Mouse (Mus musculus) ovary, adult 18-20 months (tissue): ENCODE measurements around the gene Itga2.

Experiments
- DNase-seq: peaks from one replicate; pipeline ENCODE4 v3.0.0; 2022; ENCODE audit warnings: low spot score, mixed read lengths

Itga2 gene

DNA sequence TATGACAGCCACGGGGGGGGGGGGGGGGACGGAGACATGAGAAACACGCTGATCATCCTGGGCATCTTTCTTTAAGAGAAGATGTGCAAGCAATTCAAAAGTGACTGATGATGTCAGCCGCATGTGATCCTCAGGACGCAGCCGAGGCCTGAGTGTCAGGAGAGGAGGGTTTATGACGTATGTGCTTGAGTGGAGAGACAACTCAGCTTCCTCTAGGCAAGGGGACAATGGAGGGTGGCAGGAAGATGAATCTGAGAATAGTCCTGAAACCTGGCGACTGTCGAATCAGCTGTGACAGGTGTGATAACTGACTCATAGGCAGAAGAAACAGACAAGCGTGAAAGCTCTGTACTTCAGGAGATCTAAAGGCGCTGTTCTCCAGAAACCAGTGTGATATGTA, 53.2 kb downstream of the Itga2 start:
- DNase-seq = no peak

DNA sequence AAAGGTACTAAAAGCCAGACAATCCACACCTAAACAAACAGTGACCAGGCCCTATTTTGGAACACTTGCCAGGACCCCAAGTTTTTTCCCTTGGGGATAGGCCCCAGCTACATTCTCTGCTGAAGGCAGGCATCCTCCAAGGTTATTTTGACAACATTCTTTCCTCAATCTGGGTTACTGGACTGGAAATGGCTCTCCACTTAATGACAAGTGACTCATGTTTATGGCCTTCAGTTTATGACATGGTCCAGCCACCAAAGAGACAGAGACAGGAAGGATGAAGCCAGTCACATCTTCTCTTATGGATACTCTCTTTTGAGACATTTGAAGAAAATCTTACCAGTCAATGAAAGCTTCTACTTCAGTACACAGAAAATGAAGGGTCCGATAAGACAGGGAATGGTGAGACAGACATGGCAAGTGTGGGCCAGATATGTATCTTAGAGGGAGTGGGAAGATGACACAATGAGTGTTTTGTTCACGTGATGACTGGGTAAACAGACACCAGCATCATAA, 55.8 kb downstream of the Itga2 start:
- no peak for DNase-seq

DNA sequence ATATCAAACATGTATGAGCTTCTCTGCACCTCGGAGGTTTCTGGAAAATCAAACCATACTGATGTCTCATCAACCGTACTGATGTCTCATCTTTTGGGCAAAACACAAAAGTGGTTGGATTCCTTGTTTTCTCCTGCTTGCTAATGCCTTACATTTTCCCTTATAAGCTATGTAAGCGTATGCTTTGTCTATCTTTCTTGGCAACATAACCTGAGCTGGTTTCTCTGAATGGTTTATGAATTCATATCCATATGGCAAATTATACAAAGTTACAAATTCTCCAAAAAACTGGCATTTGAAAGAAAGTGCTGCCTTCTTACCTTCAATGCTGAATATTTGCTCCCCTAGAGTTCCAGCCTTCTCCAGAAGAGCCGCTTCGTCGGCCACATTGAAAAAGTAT, 57.2 kb downstream of the Itga2 start:
- DNase-seq = no peak

DNA sequence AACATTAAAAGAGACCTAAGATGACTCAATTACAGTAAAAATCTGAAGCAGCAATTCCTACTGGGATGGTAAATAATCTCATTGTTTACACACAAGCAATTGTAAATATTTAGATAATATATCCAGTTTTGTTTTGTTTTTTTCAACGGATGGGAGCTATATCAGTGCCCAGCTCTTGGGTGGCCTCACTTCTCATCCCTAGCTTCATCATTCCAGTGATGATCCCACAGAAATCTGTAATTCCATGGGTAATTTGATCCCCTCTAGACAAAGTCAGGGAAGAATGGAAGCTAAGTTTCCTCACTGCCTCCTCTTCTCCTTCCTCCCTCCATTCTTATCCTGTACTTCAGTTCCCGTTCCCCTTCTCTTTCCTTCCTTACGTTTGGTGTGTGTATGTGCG, 74.4 kb downstream of the Itga2 start:
- DNase-seq = no peak

DNA sequence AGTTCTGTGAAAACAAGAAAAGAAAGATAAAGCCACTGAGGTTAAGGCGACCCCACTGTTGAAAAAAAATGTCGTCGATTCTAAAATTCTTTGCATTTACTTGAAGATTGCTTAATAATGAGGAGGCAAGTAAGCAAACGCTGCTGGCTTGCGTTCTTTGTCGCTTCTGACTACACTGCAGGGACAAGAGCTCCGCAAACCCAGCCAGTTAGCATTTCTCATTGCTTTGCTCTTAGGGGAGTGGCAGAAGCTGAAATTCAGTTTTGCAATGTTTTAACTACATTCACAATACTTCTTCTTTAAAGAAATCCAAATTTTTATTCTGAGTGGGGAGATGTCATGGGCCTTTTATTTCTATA, 75.7 kb downstream of the Itga2 start:
- DNase-seq = no peak

DNA sequence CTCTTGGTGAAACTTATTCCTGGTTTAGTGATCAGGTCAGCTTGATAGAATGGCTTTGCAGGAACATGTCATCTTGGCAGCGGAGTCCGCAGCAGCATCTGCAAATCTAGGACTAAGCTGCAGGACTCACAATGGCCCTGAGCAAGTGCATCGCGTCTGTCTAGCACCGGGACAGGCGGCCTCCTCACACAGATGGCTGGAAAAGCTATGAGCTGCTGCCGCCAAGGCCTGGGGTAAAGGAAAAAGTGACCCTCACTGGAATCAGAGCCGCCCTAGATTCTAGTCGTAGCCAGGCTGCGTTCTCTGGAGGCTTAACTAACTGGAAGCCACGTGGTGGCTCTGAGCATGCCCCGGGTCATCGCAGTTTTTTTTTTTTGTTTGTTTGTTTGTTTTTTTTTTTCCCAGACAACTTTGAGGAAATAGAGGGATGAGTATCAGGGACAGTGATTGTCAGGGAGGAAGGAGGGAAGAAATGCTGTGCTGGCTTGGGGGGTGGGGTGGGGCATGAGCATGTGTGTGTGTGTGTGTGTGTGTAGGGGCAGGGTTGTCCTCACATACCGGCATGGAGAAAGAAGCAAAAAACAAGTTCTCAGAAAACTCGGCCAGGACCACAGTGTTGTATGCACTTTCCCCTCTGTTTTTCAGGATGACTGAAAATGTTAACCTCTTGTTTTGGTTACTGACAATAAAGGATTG, 76.2 kb downstream of the Itga2 start:
- DNase-seq = no peak

DNA sequence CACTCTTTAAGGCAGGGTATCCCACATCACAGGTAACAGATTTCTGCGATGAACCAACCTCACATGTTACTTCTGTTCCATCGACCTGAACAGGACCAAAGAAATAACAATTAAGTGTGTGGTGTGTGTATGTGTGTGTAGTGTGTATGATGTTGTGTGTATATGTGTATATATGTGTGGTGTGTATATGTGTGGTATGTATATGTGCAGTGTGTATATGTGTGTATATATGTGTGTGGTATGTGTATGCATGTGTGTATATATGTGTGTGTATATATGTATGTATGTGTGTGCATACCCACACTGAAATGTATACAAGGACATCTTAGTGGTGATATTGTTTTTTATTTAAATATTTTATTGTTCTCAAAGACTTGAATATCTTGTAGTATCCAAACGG, 77.5 kb downstream of the Itga2 start:
- no peak for DNase-seq

DNA sequence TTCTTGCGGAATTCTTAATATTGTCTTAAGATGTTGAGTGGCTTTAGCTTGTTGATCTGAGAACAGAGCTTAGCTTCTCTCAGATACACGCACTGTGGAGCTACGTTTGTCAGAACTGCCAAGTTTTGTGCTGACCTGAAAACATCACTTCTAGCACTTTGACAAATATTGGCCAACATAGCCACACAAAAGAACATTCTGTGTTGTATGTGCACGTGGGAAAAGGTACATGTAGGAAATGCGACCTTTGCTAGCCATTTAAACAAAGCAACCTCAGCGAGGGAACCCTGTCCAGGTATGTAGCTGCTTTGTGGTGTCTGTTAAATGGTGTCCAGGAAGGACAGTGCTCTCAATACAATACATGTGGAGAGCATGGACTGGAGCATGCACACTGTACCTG, 77.9 kb downstream of the Itga2 start:
- no peak for DNase-seq

DNA sequence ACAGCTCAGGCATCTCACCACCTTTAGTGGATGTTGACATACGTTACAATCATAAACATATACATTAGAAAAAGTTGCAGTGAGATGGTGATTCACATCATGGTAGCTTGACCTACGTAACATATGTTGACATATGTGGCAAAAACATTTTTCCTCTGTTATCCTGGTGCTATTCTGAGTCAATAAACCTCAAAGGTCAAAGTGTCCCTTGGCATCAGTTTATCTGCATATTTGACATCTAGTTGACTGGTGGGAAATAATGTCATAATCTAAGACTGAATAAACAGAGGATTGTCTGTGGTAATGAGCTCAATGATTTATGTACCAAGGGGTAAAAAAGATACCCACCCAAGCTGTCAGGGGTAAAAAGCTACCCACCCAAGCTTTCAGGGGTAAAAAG, 78.7 kb downstream of the Itga2 start:
- DNase-seq = no peak

DNA sequence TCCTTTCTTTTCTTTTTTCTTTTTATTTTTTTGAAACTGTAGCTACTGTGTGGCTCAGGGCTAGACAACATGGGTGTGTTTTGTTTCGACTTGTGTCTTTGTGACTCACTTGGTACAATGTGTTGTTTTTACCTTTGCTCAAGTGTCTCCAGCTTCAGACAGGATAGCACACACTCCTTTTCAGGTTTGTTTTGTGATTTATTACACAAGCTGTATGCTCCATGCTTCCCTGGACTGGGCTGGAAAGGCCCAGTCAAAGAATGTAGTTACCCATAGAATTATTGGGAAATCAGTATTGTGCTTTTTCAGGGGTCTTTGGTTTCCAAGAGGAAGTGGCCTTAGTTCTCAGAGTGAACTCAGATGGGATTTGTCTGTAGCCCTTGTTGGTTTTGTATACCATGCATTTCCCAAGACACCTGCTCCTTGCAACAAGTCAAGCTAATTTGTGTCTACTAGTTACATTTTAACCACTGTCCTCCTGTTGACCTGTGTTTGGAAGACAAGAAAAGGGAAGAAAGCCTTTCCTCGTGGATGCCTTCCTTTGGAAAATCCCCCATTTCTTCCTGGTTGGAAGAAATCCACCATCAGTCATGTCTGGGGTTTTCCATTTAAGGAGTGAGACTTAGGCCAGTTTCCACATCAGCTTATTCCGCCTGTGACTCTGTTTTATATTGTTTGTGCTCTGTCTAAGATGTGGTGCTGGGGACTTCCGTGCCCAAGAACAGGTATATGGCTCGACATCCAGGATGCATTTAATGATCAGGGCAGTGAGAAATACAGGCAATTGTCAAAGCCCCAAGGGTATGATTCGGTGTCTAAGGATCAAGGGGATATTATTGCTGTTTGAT, 79.4 kb downstream of the Itga2 start:
- DNase-seq = no peak

DNA sequence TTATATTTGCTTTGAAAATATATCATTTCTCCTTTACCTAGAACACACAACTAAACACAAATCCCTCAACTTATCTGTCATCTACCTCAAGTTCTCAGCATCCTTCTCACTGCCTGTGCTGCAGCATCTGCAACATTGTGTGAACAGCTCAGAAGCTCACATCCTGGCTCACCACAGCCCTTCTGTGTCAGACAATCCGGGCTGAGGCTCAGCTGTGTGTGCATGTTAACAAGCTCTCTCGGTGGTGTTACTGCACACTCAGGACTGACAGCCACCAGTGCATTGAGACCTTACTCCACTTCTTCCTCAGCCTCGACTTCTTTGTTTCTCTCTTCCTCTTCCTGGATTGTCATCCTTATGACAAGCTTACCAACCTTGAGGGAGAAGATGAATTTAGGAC, 83.0 kb downstream of the Itga2 start:
- no peak for DNase-seq

DNA sequence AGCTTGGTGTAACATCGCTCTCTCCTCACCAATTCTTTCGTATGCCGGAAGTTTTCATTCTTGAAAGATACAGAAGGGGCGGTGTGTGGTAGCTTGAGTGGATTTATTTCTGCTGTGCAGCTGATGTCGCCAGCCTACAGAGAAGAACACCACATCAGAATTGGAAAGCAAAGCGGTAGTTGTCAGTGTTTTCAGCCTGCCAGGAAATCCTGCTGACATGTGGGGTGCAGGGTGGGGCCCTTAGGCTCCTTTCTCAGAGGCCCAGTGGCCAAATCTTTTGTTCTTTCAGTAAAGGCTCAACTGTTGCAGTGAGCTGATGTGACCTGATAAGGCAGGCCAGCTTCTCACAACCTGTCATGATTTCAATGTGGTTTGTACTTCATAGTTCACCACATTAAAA, 86.1 kb downstream of the Itga2 start:
- DNase-seq = no peak

DNA sequence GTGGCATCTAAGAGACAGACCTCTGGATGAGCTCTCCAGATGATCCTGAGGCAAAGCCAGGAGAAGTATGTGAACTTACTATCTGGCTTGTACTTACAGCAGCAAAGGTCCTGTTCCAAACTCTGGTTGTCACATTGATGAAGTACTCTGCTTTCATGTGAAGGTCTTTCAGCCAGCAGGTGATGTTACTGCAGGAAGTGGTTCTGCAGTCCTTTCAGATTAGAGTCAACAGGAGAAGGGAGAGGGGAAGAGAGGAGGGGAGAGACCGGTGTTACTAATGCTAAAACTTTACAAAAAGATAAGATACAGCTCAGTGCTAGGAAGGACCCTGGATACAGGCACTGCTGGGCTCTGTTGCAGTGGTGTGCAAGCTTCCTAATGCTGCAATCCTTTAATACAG, 88.6 kb downstream of the Itga2 start:
- no peak for DNase-seq

DNA sequence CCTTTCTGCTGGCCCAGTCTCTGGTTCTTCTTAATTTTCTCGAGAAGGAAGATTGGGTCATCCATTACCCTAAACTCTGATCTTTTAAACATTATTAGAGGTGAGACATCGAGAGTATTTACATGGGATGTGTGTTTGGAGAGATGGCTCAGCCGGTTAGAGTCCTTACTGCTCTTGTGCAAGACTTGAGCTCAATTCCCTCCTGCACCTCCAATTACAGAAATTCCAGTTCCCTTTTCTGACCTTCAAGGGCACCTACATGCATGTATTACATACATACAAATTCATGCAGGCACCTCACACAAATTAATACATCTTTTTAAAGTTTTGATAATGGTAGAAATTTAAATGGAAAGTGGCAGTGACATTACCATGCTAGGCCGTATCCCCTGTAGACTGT, 91.4 kb downstream of the Itga2 start:
- DNase-seq = no peak

DNA sequence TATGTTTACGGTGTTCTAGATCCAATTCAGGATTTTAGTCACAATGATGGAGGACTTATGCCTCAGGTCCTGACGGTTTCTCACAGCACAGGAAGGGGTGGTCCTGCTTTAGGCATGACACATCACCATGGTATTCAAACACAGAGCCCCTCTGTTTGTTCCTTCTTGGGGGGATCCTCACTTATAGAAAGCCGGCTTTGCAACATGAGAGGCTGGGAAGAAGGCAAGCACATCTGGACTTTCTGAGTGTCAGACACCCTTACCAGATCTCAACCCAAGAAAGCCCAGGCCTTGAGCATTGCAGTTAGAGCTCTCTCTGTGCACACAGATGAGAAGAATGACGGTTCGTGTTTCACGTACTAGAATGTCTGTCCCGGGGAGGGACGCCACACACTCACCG, 92.8 kb downstream of the Itga2 start:
- DNase-seq = no peak

DNA sequence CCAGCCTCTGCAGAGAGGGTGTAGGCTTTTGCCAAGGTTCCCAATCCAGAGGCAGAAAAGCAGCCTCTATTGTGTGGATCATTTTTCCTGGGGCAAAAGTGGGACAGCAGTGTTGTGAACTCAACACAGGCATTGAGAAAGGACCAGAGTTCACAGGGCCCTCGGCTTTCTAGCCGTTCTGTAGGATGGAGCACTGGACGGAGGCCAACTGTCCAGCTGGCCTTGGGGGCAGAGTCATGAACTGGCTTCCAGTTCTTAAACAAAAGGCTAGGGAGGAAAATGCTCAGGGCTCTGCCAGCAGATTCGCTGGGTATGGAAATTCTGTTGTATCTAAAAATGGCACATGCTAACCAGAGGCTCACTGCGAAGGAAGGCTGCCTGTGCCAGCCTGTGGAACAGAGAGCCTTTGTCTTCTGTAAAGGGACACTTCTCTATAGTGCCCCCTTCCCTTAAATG, 93.3 kb downstream of the Itga2 start:
- peak; percentile 70 for DNase-seq

DNA sequence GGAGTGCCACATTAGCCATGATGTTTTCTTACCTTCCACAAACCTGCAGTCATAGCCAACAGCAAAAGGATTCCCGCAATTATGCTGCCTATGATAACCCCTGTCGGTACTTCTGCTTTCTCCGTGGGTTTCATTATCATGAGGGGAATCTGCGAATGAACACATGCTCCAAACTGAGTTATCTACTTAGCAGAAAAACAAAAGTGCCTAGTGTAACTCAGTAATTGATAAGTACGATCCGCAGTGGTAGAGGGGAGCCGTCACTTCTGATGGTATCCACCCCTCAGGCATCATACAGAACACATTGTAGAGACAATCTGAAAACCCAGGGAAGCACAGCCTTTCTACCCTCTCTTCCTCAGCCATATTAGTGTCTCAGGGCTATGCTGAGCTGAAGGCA, 94.8 kb downstream of the Itga2 start:
- DNase-seq = no peak

DNA sequence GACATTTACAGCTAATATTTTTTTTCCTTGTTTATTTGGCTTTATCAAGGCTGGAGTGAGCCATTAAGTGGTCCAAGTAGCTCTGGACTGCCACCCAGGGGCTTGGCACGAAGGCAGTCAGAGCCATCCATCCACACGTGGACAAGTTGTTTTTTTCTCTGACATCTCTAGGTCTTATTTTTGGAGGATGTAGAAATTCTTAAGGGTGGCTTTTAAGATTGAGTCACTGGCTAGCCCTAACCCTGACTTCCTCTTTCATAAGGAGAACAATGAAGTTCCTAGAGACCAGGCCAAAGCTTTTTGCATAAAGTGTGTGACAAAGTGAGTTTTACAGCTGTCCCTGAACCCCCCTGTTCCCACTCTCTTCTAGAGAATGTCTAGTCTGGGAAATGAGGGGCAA, 97.3 kb downstream of the Itga2 start:
- DNase-seq = no peak

DNA sequence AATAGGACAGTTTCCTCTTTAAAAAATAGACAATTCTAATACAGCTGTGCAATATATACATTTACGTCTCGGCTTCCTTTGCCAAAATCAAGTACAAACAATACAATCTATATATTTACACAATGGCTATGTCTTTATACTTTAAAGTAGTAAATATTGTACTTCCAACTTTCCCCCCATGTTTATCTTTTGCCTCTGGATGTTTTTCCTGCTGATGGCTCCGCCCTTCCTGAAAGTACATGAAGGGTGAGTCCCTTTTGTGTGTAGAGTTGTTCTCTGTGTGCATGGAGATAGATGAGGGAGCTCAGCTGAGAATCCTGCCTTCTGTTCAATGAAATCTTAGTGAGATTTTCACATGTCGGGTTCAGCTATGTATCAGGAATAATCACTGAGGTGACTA, 98.5 kb downstream of the Itga2 start:
- DNase-seq = no peak

DNA sequence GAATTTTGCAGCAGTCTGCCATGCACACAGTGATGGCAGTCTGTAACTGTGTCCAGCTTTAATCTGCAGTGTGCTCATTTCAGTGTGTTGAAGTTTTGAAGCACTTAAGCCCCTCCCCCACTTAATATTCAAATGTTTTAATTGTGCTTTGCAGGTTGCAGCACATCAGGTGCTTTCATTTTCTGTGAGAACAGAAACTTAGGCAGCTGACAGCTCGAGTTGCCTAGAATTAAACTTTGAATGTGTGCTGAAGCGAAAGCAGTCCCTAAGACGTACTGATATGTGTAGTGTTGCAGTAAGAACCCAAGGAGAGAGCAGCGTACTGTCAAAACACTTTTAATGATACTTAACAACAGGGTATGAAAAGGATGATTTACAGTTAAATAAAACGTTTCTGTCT, 99.1 kb downstream of the Itga2 start:
- no peak for DNase-seq

DNA sequence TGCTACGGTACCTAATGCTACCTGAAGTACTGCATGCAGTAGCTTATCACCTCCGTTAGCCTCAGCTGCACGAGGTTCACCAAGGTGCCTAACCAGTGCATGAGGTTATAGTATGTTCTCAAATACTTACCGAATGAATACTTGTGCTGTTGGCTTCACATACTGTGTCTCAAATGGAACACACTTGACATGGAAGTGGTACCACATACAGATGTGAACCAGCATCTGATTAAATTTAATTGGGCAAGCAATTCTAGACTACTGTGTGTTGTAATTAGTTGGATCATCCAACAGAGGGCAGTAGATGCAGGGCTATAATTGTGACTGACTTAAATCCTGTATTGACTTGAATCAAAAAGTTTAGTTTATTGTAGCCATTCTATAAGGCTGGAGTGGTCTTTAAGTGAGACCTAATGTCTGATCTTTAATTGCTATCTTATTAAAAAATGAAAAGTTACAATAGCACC, 100.5 kb downstream of the Itga2 start:
- DNase-seq = no peak

DNA sequence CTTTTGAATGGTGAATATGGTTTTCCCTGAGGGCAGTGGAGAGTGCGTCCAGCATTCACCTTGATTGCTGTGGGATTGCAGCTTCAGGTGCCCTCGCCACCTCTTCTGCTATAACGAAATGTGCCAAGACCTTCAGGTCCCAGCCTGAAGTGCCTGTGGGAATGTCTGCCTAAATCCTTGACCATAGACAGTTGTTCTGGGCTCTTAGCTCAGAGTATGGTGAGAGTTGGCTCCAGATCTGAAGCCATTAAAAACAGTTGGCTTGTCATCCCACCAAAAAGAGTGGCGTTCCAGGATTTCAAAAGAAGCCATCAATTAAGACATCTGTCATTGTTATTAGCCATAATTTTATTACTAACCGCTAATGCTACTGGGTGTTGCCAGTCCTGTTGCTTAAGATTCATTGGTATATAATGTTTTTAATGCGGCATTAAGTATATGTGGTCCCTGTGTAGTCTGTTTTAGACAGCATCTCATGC, 106.5 kb downstream of the Itga2 start:
- DNase-seq = no peak

DNA sequence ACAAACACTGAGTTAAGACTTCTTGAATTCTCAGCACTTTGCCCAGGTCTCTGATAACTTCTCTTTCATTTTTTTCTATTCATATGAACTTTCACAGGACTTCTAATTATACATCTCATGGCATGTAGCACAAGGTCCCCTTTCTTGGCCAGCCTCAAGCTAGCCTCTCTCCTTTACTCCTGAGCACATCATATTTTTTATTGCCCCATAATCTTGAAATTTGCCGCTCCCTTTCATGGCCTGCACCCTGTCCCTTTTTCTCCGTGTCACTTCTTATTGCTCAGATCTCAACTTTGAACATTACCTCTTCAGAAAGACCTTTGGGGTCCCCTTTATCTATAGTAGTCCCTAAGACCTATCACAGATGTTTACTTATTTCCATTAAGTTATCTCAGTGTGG, 109.0 kb downstream of the Itga2 start:
- no peak for DNase-seq
